Mouse (Mus musculus): ENCODE measurements around the gene Spata31d1b. TPM values are rescaled to one million over a fixed set of nuclear protein-coding genes. Genes with fewer than 3 reads are reported as not detected.

Gene Spata31d1b
- polyA plus RNA-seq (2012), result not detected in 2 replicates

GRCm38 (mm10) chr13:59711984-59712383, at the start of gene Spata31d1b:
Gene Spata31d1b, plus strand, starts transcription at chr13:59712284.

GRCm38 (mm10) chr13:59675151-59676011, 36.7 kb upstream of the Spata31d1b start, which contains the start of gene Golm1:
Gene Golm1, minus strand, starts transcription at chr13:59675811.

GRCm38 (mm10) chr13:59694008-59694407, 18.1 kb upstream of the Spata31d1b start, which contains the start of gene 4921517D22Rik:
Gene 4921517D22Rik, minus strand, starts transcription at chr13:59694108.

GRCm38 (mm10) chr13:59710230-59710629, 1.9 kb upstream of the Spata31d1b start, which contains the start of gene Spata31d1a:
Gene Spata31d1a, minus strand, starts transcription at chr13:59710330.

GRCm38 (mm10) chr13:59731652-59732051, 19.6 kb downstream of the Spata31d1b start, which contains the start of gene Spata31d1d:
Gene Spata31d1d, minus strand, starts transcription at chr13:59731752.

GRCm38 (mm10) chr13:59746711-59747110, 34.6 kb downstream of the Spata31d1b start, which contains the start of gene 1700014D04Rik:
Gene 1700014D04Rik, minus strand, starts transcription at chr13:59746752.

Other genes with a start within 250 kb of the Spata31d1b start
- gene Agtpbp1, start 127.1 kb upstream of the Spata31d1b start, polyA plus RNA-seq (2012), result 4.1 and 4.8 TPM in 2 replicates
- gene Naa35, start 127.0 kb upstream of the Spata31d1b start, polyA plus RNA-seq (2012), result 4.7 and 6.1 TPM in 2 replicates
- gene Golm1, start 36.5 kb upstream of the Spata31d1b start, polyA plus RNA-seq (2012), result 6.5 and 10.1 TPM in 2 replicates
- gene 4921517D22Rik, start 18.2 kb upstream of the Spata31d1b start, polyA plus RNA-seq (2012), result not detected in 2 replicates
- gene Spata31d1a, start 2.0 kb upstream of the Spata31d1b start, polyA plus RNA-seq (2012), result 0.03 TPM in 1 of 2 replicates, not detected in the other
- gene Spata31d1d, start 19.5 kb downstream of the Spata31d1b start, polyA plus RNA-seq (2012), result 0.05 and 0.09 TPM in 2 replicates
- gene 1700014D04Rik, start 34.5 kb downstream of the Spata31d1b start, polyA plus RNA-seq (2012), result 0.05 and 0.16 TPM in 2 replicates
- gene Isca1, start 57.5 kb downstream of the Spata31d1b start, polyA plus RNA-seq (2012), result 67.3 and 70.4 TPM in 2 replicates
- gene Gm49354, start 70.0 kb downstream of the Spata31d1b start, polyA plus RNA-seq (2012), result 52.3 and 96.1 TPM in 2 replicates
- 65.8 and 88.8 TPM in 2 replicates for gene Tut7, start 110.9 kb downstream of the Spata31d1b start, polyA plus RNA-seq (2012)

Measured in megakaryocyte-erythroid progenitor cell, adult 5 weeks (primary cell).